Mouse (Mus musculus) kidney, embryonic 16.5 days (tissue): ENCODE results near the gene Ccdc187. TPM values are rescaled to one million over a fixed set of nuclear protein-coding genes. Genes with fewer than 3 reads are reported as not detected.
A peak's percentile ranks its signal among the peaks of the same experiment; 100 is the strongest.

ENCODE experiments used
- ATAC-seq: fragments of 200-750 bp; cut with Nextera tagmentation; 2 replicates; pipeline ENCODE4 v1.8.0; 2017; ENCODE audit warnings: moderate TSS enrichment; ENCODE audit not compliant: low FRiP score, low TSS enrichment
- H3K27ac ChIP-seq: fragments of 300-500 bp; sonication (generic); 2 replicates; pipeline ENCODE4 v1.5.1; 2014; ENCODE audit warnings: low read length
- H3K27me3 ChIP-seq: fragments of 300-500 bp; sonication (generic); 2 replicates; pipeline ENCODE4 v1.6.1; 2014; ENCODE audit warnings: low read length, control low read depth, mixed read lengths; ENCODE audit not compliant: insufficient read depth
- H3K36me3 ChIP-seq: fragments of 300-500 bp; sonication (generic); 2 replicates; pipeline ENCODE4 v1.6.1; 2014; ENCODE audit warnings: low read length, control low read depth, mixed read lengths; ENCODE audit not compliant: insufficient read depth
- H3K4me1 ChIP-seq: fragments of 300-500 bp; sonication (generic); 2 replicates; pipeline ENCODE4 v1.6.1; 2014; ENCODE audit warnings: low read length, control low read depth, mixed read lengths; ENCODE audit not compliant: insufficient read depth
- H3K4me2 ChIP-seq: fragments of 300-500 bp; sonication (generic); replicated peaks from 2 replicates; pipeline ENCODE4 v1.6.1; 2014; ENCODE audit warnings: low read depth, low read length
- H3K4me3 ChIP-seq: fragments of 300-500 bp; sonication (generic); 2 replicates; pipeline ENCODE4 v1.5.1; 2014; ENCODE audit warnings: mild to moderate bottlenecking, low read length
- H3K9ac ChIP-seq: fragments of 300-500 bp; sonication (generic); replicated peaks from 2 replicates; pipeline ENCODE4 v1.6.1; 2014; ENCODE audit warnings: low read length
- H3K9me3 ChIP-seq: fragments of 300-500 bp; sonication (generic); 2 replicates; pipeline ENCODE4 v1.6.1; 2016; ENCODE audit warnings: low read length, control low read depth
- WGBS: fragments of 180-500 bp; shearing (Covaris S2); extraction: QIAGEN DNeasy Blood & Tissue Kit; methylation state at CpG from one replicate; pipeline ENCODE4 v1.1.7; 2014; 5-methylcytosine and 5-hydroxymethylcytosine counted together
- polyA plus RNA-seq: library from polyadenylated mRNA; unstranded; fragments of >200 nt; fragmentation: Nextera tagmentation; extraction: Ambion mirVana; gene quantifications from 2 replicates; pipeline ENCODE4 v1.2.1, GENCODE M21; 2015

Gene Ccdc187
- polyA plus RNA-seq, 1 experiment from 2014 or later = 0.02 TPM

GRCm38 (mm10) chr2:26317371-26317770 lies 23.0 kb upstream of the Ccdc187 start:
- peaks cover under 1% of the 10 kb centered on the region; the same call in 1 of the 2 replicates for H3K36me3 ChIP-seq
- ATAC-seq = no peak
- H3K27me3 ChIP-seq = no peaks in the 10 kb centered on the region
- peaks cover 36% of the 10 kb centered on the region for H3K4me1 ChIP-seq
- no peaks in the 10 kb centered on the region for H3K9me3 ChIP-seq
- peak overlapping the region; percentile 89 for H3K4me2 ChIP-seq
- 67% methylated on average over 3 of the region's 3 CpGs for WGBS
- no peak overlapping the region; the same call in 1 of the 2 replicates for H3K9ac ChIP-seq
- H3K27ac ChIP-seq = no peak overlapping the region
- peak overlapping the region; percentile 93; the same call in 1 of the 2 replicates for H3K4me3 ChIP-seq

GRCm38 (mm10) chr2:26316576-26317246 lies 22.4 kb upstream of the Ccdc187 start:
- Histone ChIP-seq H3K27me3 (no peaks in the 10 kb centered on the region), H3K4me1 (peaks cover 36% of the 10 kb centered on the region), H3K36me3 (no peaks in the 10 kb centered on the region), H3K9ac (peak overlapping the region; percentile 95), H3K4me2 (peak overlapping the region; percentile 89), H3K4me3 (peak overlapping the region; percentile 93), H3K9me3 (no peaks in the 10 kb centered on the region), H3K27ac (peak overlapping the region; percentile 97)
- ATAC-seq = no peak; the same call in 1 of the 2 replicates
- 41% methylated on average over 9 of the region's 9 CpGs for WGBS

GRCm38 (mm10) chr2:26315925-26316311 lies 21.6 kb upstream of the Ccdc187 start:
- WGBS = 1% methylated on average over 11 of the region's 11 CpGs
- Histone ChIP-seq H3K9ac (peak overlapping the region; percentile 95), H3K4me3 (peak overlapping the region; percentile 93), H3K4me1 (peaks cover 36% of the 10 kb centered on the region), H3K36me3 (no peaks in the 10 kb centered on the region), H3K4me2 (peak overlapping the region; percentile 89), H3K27me3 (no peaks in the 10 kb centered on the region), H3K27ac (peak overlapping the region; percentile 97), H3K9me3 (no peaks in the 10 kb centered on the region)
- peak; percentile 42 for ATAC-seq

GRCm38 (mm10) chr2:26315072-26315924 lies 20.9 kb upstream of the Ccdc187 start, which contains the start of gene Gpsm1:
Gene Gpsm1 (plus strand): TSS chr2:26315515.
- Histone ChIP-seq H3K36me3 (no peaks in the 10 kb centered on the region), H3K4me1 (peaks cover 36% of the 10 kb centered on the region), H3K9ac (peak within 1 kb of the TSS; percentile 95), H3K9me3 (no peaks in the 10 kb centered on the region), H3K4me3 (peak within 1 kb of the TSS; percentile 93), H3K4me2 (peak within 1 kb of the TSS; percentile 89), H3K27me3 (no peaks in the 10 kb centered on the region), H3K27ac (peak within 1 kb of the TSS; percentile 97)
- peak; percentile 83 for ATAC-seq
- under 1% methylated on average over 60 of the region's 66 CpGs for WGBS

- 32% methylated on average over 13 of the region's 13 CpGs for WGBS
- no peaks in the 10 kb centered on the region for H3K9me3 ChIP-seq
- H3K4me1 ChIP-seq = peaks cover 41% of the 10 kb centered on the region
- peak overlapping the region; percentile 89 for H3K4me2 ChIP-seq
- peak overlapping the region; percentile 97 for H3K27ac ChIP-seq
- peak; percentile 69 for ATAC-seq
- peak overlapping the region; percentile 93 for H3K4me3 ChIP-seq
- H3K9ac ChIP-seq = peak overlapping the region; percentile 95
- no peaks in the 10 kb centered on the region for H3K36me3 ChIP-seq
- H3K27me3 ChIP-seq = no peaks in the 10 kb centered on the region
Measured at GRCm38 (mm10) chr2:26314281-26315071, 20.1 kb upstream of the Ccdc187 start.

- H3K4me1 ChIP-seq = peaks cover 39% of the 10 kb centered on the region
- H3K4me2 ChIP-seq = no peak overlapping the region
- H3K9ac ChIP-seq = no peak overlapping the region
- peak overlapping the region; percentile 97 for H3K27ac ChIP-seq
- no peak for ATAC-seq
- WGBS = 97% methylated on average over 1 of the region's 1 CpGs
- no peak overlapping the region for H3K4me3 ChIP-seq
- H3K36me3 ChIP-seq = no peaks in the 10 kb centered on the region
- H3K27me3 ChIP-seq = no peaks in the 10 kb centered on the region
- no peaks in the 10 kb centered on the region for H3K9me3 ChIP-seq
Measured at GRCm38 (mm10) chr2:26313394-26313793, 19.0 kb upstream of the Ccdc187 start.

GRCm38 (mm10) chr2:26312812-26313211 lies 18.5 kb upstream of the Ccdc187 start:
- Histone ChIP-seq H3K9me3 (no peaks in the 10 kb centered on the region), H3K4me2 (no peak overlapping the region), H3K27me3 (no peaks in the 10 kb centered on the region), H3K36me3 (no peaks in the 10 kb centered on the region), H3K4me1 (peaks cover 39% of the 10 kb centered on the region), H3K27ac (no peak overlapping the region), H3K4me3 (no peak overlapping the region), H3K9ac (no peak overlapping the region)
- no peak for ATAC-seq
- WGBS = 65% methylated on average over 2 of the region's 2 CpGs

GRCm38 (mm10) chr2:26311936-26312335 lies 17.6 kb upstream of the Ccdc187 start:
- Histone ChIP-seq H3K4me2 (no peak overlapping the region), H3K27ac (no peak overlapping the region), H3K27me3 (no peaks in the 10 kb centered on the region), H3K9ac (no peak overlapping the region), H3K9me3 (no peaks in the 10 kb centered on the region), H3K36me3 (no peaks in the 10 kb centered on the region), H3K4me3 (no peak overlapping the region), H3K4me1 (peaks cover 34% of the 10 kb centered on the region)
- WGBS = 74% methylated on average over 5 of the region's 5 CpGs
- ATAC-seq = no peak

GRCm38 (mm10) chr2:26309739-26310138 lies 15.4 kb upstream of the Ccdc187 start:
- WGBS = 24% methylated on average over 10 of the region's 10 CpGs
- Histone ChIP-seq H3K4me1 (peaks cover 22% of the 10 kb centered on the region), H3K27me3 (no peaks in the 10 kb centered on the region), H3K4me2 (no peak overlapping the region; the same call in 1 of the 2 replicates), H3K36me3 (no peaks in the 10 kb centered on the region), H3K9ac (peak overlapping the region; percentile 31; the same call in 1 of the 2 replicates), H3K27ac (peak overlapping the region; percentile 76), H3K4me3 (no peak overlapping the region), H3K9me3 (no peaks in the 10 kb centered on the region)
- peak; percentile 52 for ATAC-seq
